ENCODE assay signal across 8 mouse cellular contexts in genomic region chr5:96221812-96222585, GRCm38 (mm10). TPM values are rescaled to one million over a fixed set of nuclear protein-coding genes. Genes with fewer than 3 reads are reported as not detected.
DNase-seq lines count a peak whose midpoint lies in the region; ATAC-seq lines count a peak whose summit lies in the region.

No protein-coding gene starts in this region.

- no peak overlapping the region for H3K27ac ChIP-seq in embryonic facial prominence, embryonic 14.5 days (replicated peaks; ENCODE audit: low read depth, low read length)
- H3K27ac ChIP-seq in embryonic facial prominence, embryonic 10.5 days (replicated peaks) = no peak overlapping the region

- WGBS in embryonic facial prominence, embryonic 14.5 days = 53% methylated on average over 5 of the region's 5 CpGs
- 74% methylated on average over 5 of the region's 5 CpGs for WGBS in embryonic facial prominence, embryonic 10.5 days

- H3K4me1 ChIP-seq in embryonic facial prominence, embryonic 14.5 days (ENCODE audit: control insufficient read depth, insufficient read depth, low read length) = no peaks in the 10 kb centered on the region
- peaks cover 14% of the 10 kb centered on the region; the same call in 1 of the 2 replicates for H3K4me1 ChIP-seq in embryonic facial prominence, embryonic 10.5 days

- no peaks in the 10 kb centered on the region for H3K9me3 ChIP-seq in embryonic facial prominence, embryonic 14.5 days (ENCODE audit: control insufficient read depth, low read length)
- H3K9me3 ChIP-seq in embryonic facial prominence, embryonic 10.5 days = no peaks in the 10 kb centered on the region

- H3K36me3 ChIP-seq in embryonic facial prominence, embryonic 14.5 days (ENCODE audit: control insufficient read depth, insufficient read depth, low read length) = 0 out of 2 replicates have a peak, but pooled peaks cover 22% of the 10 kb centered on the region
- H3K36me3 ChIP-seq in embryonic facial prominence, embryonic 10.5 days (replicated peaks) = peaks cover 31% of the 10 kb centered on the region

- no peak overlapping the region for H3K4me2 ChIP-seq in embryonic facial prominence, embryonic 14.5 days (ENCODE audit: low read depth, low read length)

- no peak overlapping the region for H3K4me3 ChIP-seq in embryonic facial prominence, embryonic 14.5 days (ENCODE audit: low read depth, low read length)
- no peak overlapping the region for H3K4me3 ChIP-seq in embryonic facial prominence, embryonic 10.5 days

- no peaks in the 10 kb centered on the region for H3K27me3 ChIP-seq in embryonic facial prominence, embryonic 14.5 days (replicated peaks; ENCODE audit: control insufficient read depth, insufficient read depth, low read length)
- H3K27me3 ChIP-seq in embryonic facial prominence, embryonic 10.5 days (replicated peaks; ENCODE audit: low read depth, poor library complexity, severe bottlenecking) = no peaks in the 10 kb centered on the region

- peak; percentile 54 for DNase-seq in embryonic facial prominence, embryonic 14.5 days (ENCODE audit: low spot score)
- DNase-seq in embryonic facial prominence, embryonic 10.5 days (ENCODE audit: low spot score) = no peak
- DNase-seq in MN1 (ENCODE audit: low spot score) = peak; percentile 85
- peak; percentile 50 for DNase-seq in fibroblast of lung, adult 2 months (ENCODE audit: low read depth)
- peak; percentile 14 to 30 for DNase-seq in kidney, postnatal 4 days
- DNase-seq in c-Kit-positive CD71-positive TER-119-positive erythroid progenitor cells, embryonic 14.5 days (ENCODE audit: low spot score) = no peak
- no peak for DNase-seq in urinary bladder, adult 2 months (ENCODE audit: low spot score)

- no peak overlapping the region for H3K9ac ChIP-seq in embryonic facial prominence, embryonic 14.5 days (ENCODE audit: low read depth, low read length)

- peak; percentile 56 for ATAC-seq in embryonic facial prominence, embryonic 14.5 days (ENCODE audit: low read depth)
- ATAC-seq in megakaryocyte-erythroid progenitor cell, adult 5-6 weeks (replicated peaks; ENCODE audit: low FRiP score, low TSS enrichment, poor library complexity, severe bottlenecking) = peak; percentile 39

RNA-seq across cellular contexts. Expression of gene Mrpl1, which starts 12.7 kb away (rescaled TPM):
- 18.6 and 19.0 TPM in 2 replicates for polyA plus RNA-seq in embryonic facial prominence, embryonic 14.5 days (2014; fragmentation: Nextera tagmentation; extraction: Ambion mirVana)
- polyA plus RNA-seq in embryonic facial prominence, embryonic 10.5 days (2016; fragmentation: Nextera tagmentation; extraction: Ambion mirVana) = 24.0 and 24.1 TPM in 2 replicates
- 18.0 and 21.7 TPM in 2 replicates for total RNA-seq in megakaryocyte-erythroid progenitor cell, adult 5-6 weeks (2014; fragmentation: Nextera tagmentation)
- total RNA-seq in megakaryocyte-erythroid progenitor cell, adult 5-6 weeks (2017) = 40.4 and 61.1 TPM in 2 replicates
- 10.4 and 11.5 TPM in 2 replicates for polyA plus RNA-seq in urinary bladder, adult 2 months (2012; rRNA removed)

RNA-seq across cellular contexts. Expression of gene Cnot6l, which starts 58.0 kb away (rescaled TPM):
- polyA plus RNA-seq in embryonic facial prominence, embryonic 14.5 days (2014; fragmentation: Nextera tagmentation; extraction: Ambion mirVana) = 25.9 and 30.2 TPM in 2 replicates
- 12.3 and 13.9 TPM in 2 replicates for polyA plus RNA-seq in embryonic facial prominence, embryonic 10.5 days (2016; fragmentation: Nextera tagmentation; extraction: Ambion mirVana)
- total RNA-seq in megakaryocyte-erythroid progenitor cell, adult 5-6 weeks (2014; fragmentation: Nextera tagmentation) = 53.5 and 58.6 TPM in 2 replicates
- total RNA-seq in megakaryocyte-erythroid progenitor cell, adult 5-6 weeks (2017) = 37.7 and 59.4 TPM in 2 replicates
- 11.3 and 13.7 TPM in 2 replicates for polyA plus RNA-seq in urinary bladder, adult 2 months (2012; rRNA removed)

Comparison
In these comparisons a context has a peak if more than half of its experiments do, and no peak if none do; other contexts are left out.
1. DNase-seq: peak in embryonic facial prominence, embryonic 14.5 days (single experiment), MN1 (single experiment), fibroblast of lung, adult 2 months (single experiment) and kidney, postnatal 4 days (2 of 2); none in embryonic facial prominence, embryonic 10.5 days (single experiment), c-Kit-positive CD71-positive TER-119-positive erythroid progenitor cells, embryonic 14.5 days (single experiment) and urinary bladder, adult 2 months (single experiment).